Mouse (Mus musculus): ENCODE data around the gene Gse1. TPM values are rescaled to one million over a fixed set of nuclear protein-coding genes. Genes with fewer than 3 reads are reported as not detected.
A peak's percentile ranks its signal among the peaks of the same experiment; 100 is the strongest.

The Gse1 gene
- total and polyA plus RNA-seq, 3 experiments = 12.1 to 24.3 (median 21.0) TPM

DNA sequence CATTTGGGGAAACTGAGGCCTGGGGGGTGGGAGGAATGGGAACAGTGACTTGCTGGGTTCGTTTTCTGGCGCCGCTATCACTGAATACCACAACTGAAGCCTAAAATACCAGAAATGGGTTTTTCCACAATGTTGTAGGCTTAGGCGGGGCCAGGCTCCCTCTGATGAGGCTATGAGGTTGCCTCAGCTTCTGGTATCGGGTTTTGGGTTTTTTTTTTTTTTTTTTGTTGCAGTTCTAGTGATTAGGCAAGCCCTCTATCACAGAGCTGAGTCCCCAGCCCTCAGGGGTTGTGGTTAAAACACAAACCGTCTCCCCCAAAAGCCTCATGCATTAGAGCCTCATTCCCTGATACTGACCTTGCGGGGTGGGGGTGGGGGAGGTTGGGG lies 149.5 kb downstream of the Gse1 start:
- intact Hi-C loops (cut with DNase I) = no loop called here
- Histone ChIP-seq H3K9ac (ENCODE audit: low read depth, low read length) (no peak overlapping the region), H3K79me2 (replicated peaks; ENCODE audit: control insufficient read depth, insufficient read depth, low read length) (no peaks in the 10 kb centered on the region), H3K27ac (no peak overlapping the region), H3K27me3 (ENCODE audit: control insufficient read depth, insufficient read depth, low read length) (no peaks in the 10 kb centered on the region), H3K4me3 (no peak overlapping the region), H3K4me1 (ENCODE audit: control insufficient read depth, insufficient read depth, low read length) (peaks cover 8% of the 10 kb centered on the region), H3K36me3 (ENCODE audit: control insufficient read depth, insufficient read depth, low read length) (no peaks in the 10 kb centered on the region)
- WGBS = 86% methylated on average over 7 of the region's 7 CpGs
- TF ChIP-seq EP300 (IDR thresholded peaks at IDR 0.05; ENCODE audit: insufficient read depth, low read depth, low read length) = no peak
- no peak for DNase-seq

GRCm38 (mm10) chr8:120378306-120378705 lies 150.1 kb downstream of the Gse1 start:
- intact Hi-C loops (cut with DNase I) = no loop called here
- no peak overlapping the region for H3K4me3 ChIP-seq
- H3K27me3 ChIP-seq (ENCODE audit: control insufficient read depth, insufficient read depth, low read length) = no peaks in the 10 kb centered on the region
- no peak overlapping the region for H3K9ac ChIP-seq (ENCODE audit: low read depth, low read length)
- DNase-seq = peak; percentile 63 to 76
- WGBS = 27% methylated on average over 16 of the region's 16 CpGs
- H3K27ac ChIP-seq = no peak overlapping the region
- no peaks in the 10 kb centered on the region for H3K36me3 ChIP-seq (ENCODE audit: control insufficient read depth, insufficient read depth, low read length)
- peaks cover 13% of the 10 kb centered on the region for H3K4me1 ChIP-seq (ENCODE audit: control insufficient read depth, insufficient read depth, low read length)
- H3K79me2 ChIP-seq (replicated peaks; ENCODE audit: control insufficient read depth, insufficient read depth, low read length) = no peaks in the 10 kb centered on the region
- TF ChIP-seq POLR2A (IDR thresholded peaks at IDR 0.05; ENCODE audit: insufficient read depth, low read depth, low read length) (no peak), CTCF (IDR thresholded peaks at IDR 0.05) (no peak), EP300 (IDR thresholded peaks at IDR 0.05; ENCODE audit: insufficient read depth, low read depth, low read length) (0 out of 2 replicates have a peak, but pooled peaks have one; percentile 52)

- WGBS = 68% methylated on average over 3 of the region's 3 CpGs
- DNase-seq = no peak
- Histone ChIP-seq H3K36me3 (ENCODE audit: control insufficient read depth, insufficient read depth, low read length) (no peaks in the 10 kb centered on the region), H3K4me1 (ENCODE audit: control insufficient read depth, insufficient read depth, low read length) (peaks cover 16% of the 10 kb centered on the region), H3K4me3 (no peak overlapping the region), H3K27ac (no peak overlapping the region), H3K27me3 (ENCODE audit: control insufficient read depth, insufficient read depth, low read length) (no peaks in the 10 kb centered on the region), H3K9ac (ENCODE audit: low read depth, low read length) (no peak overlapping the region), H3K79me2 (replicated peaks; ENCODE audit: control insufficient read depth, insufficient read depth, low read length) (no peaks in the 10 kb centered on the region)
- TF ChIP-seq CTCF (IDR thresholded peaks at IDR 0.05) = no peak
- no peak for TF ChIP-seq EP300 (IDR thresholded peaks at IDR 0.05; ENCODE audit: insufficient read depth, low read depth, low read length)
- no peak for TF ChIP-seq POLR2A (IDR thresholded peaks at IDR 0.05; ENCODE audit: insufficient read depth, low read depth, low read length)
- intact Hi-C loops (cut with DNase I) = no loop called here
These were observed 150.8 kb downstream of the Gse1 start for GRCm38 (mm10) chr8:120379015-120379414.

DNA sequence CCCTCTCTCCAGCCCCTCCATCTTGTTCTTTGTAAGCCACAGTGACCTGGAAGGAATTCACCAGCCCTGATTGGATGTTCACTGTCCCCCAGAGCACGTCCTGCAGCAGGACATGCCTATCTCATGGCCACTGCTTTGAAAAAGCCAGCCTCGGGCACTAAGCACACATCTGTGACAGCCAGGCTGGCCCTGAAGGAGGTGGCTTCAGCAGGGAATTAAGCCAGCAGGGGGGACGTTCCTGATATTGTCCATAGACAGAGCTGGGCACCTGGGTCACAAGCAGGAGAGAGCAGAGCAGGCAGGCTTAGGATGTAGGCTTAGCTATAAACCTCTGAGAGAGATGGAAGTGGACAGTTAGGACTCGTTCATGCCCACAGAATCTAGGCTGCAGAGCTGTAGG lies 153.6 kb downstream of the Gse1 start:
- Histone ChIP-seq H3K4me1 (ENCODE audit: control insufficient read depth, insufficient read depth, low read length) (peaks cover 16% of the 10 kb centered on the region), H3K4me3 (no peak overlapping the region), H3K36me3 (ENCODE audit: control insufficient read depth, insufficient read depth, low read length) (no peaks in the 10 kb centered on the region), H3K9ac (ENCODE audit: low read depth, low read length) (no peak overlapping the region), H3K27me3 (ENCODE audit: control insufficient read depth, insufficient read depth, low read length) (no peaks in the 10 kb centered on the region), H3K27ac (no peak overlapping the region), H3K79me2 (replicated peaks; ENCODE audit: control insufficient read depth, insufficient read depth, low read length) (no peaks in the 10 kb centered on the region)
- no peak for TF ChIP-seq POLR2A (IDR thresholded peaks at IDR 0.05; ENCODE audit: insufficient read depth, low read depth, low read length)
- no peak for TF ChIP-seq CTCF (IDR thresholded peaks at IDR 0.05)
- no peak for TF ChIP-seq EP300 (IDR thresholded peaks at IDR 0.05; ENCODE audit: insufficient read depth, low read depth, low read length)
- no peak for DNase-seq
- intact Hi-C loops (cut with DNase I) = no loop called here
- 49% methylated on average over 4 of the region's 4 CpGs for WGBS

DNA sequence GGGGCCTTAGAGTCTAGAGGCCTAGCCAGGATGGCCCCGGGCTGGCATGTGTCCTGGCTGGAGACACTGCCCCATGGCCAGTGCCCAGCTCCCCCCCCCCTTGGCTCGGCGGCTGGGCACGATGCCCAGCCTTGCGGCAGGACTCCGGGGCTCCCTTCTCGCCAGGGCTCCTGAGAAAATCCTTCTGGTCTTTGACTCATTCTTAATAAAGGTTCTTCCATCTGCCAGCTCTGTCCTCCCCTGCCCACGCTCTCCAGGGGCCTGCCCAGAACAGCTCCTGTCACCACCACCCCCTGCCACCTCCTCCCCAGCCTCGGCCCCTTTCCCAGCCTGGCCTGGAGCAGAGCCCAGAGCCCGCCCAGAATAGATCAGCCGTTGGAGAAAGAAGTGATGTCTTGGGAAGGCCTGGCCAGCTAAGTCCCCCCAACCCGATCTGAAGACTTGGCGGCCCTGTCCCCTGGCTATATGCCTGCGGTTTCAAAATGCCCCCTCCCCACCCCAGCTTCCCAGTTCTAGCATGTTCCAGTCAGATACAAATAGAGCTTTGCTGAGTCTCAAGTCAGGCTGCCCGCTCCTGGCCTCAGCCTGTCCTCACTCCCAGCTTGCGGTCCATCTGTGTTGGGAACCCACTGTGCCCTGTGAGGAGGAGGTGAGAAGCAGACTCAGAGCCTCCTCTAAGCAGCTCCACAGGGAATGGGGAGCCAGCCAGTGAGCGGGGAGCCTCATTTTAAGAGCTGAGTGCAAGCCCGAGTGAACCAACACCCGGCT lies 154.4 kb downstream of the Gse1 start:
- Histone ChIP-seq H3K79me2 (replicated peaks; ENCODE audit: control insufficient read depth, insufficient read depth, low read length) (no peaks in the 10 kb centered on the region), H3K36me3 (ENCODE audit: control insufficient read depth, insufficient read depth, low read length) (no peaks in the 10 kb centered on the region), H3K4me1 (ENCODE audit: control insufficient read depth, insufficient read depth, low read length) (peaks cover 16% of the 10 kb centered on the region), H3K4me3 (no peak overlapping the region), H3K27me3 (ENCODE audit: control insufficient read depth, insufficient read depth, low read length) (no peaks in the 10 kb centered on the region), H3K27ac (peak overlapping the region; percentile 38), H3K9ac (ENCODE audit: low read depth, low read length) (peak overlapping the region; percentile 29; the same call in 1 of the 2 replicates)
- intact Hi-C loops (cut with DNase I) = no loop called here
- 42% methylated on average over 19 of the region's 19 CpGs for WGBS
- DNase-seq = peak; percentile 86 to 91
- TF ChIP-seq EP300 (IDR thresholded peaks at IDR 0.05; ENCODE audit: insufficient read depth, low read depth, low read length) = peak; percentile 48; the same call in 1 of the 2 replicates
- no peak for TF ChIP-seq POLR2A (IDR thresholded peaks at IDR 0.05; ENCODE audit: insufficient read depth, low read depth, low read length)

DNA sequence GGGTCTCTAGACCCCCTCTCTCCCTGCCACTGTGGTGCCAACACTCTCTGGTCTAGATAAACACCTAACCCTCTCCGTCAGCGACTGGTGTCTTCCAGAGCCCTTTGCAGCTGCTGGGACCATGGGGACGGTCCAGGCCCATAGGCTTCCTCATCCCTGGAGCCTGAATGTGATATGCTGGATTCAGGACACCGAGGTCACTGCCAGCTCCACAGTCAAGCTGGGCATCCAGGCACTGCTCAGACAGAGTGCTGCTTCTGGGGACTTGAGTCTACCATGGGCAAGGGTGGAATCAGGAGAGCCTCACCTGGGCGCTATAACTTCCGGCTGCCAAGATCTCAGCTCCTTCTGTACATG lies 154.9 kb downstream of the Gse1 start:
- Histone ChIP-seq H3K27me3 (ENCODE audit: control insufficient read depth, insufficient read depth, low read length) (no peaks in the 10 kb centered on the region), H3K4me3 (no peak overlapping the region), H3K79me2 (replicated peaks; ENCODE audit: control insufficient read depth, insufficient read depth, low read length) (no peaks in the 10 kb centered on the region), H3K36me3 (ENCODE audit: control insufficient read depth, insufficient read depth, low read length) (no peaks in the 10 kb centered on the region), H3K4me1 (ENCODE audit: control insufficient read depth, insufficient read depth, low read length) (peaks cover 16% of the 10 kb centered on the region), H3K9ac (ENCODE audit: low read depth, low read length) (peak overlapping the region; percentile 29; the same call in 1 of the 2 replicates), H3K27ac (peak overlapping the region; percentile 38)
- TF ChIP-seq POLR2A (IDR thresholded peaks at IDR 0.05; ENCODE audit: insufficient read depth, low read depth, low read length) = no peak
- TF ChIP-seq EP300 (IDR thresholded peaks at IDR 0.05; ENCODE audit: insufficient read depth, low read depth, low read length) = no peak
- no peak for TF ChIP-seq CTCF (IDR thresholded peaks at IDR 0.05)
- intact Hi-C loops (cut with DNase I) = no loop called here
- no peak for DNase-seq
- whole genome bisulfite sequencing = 52% methylated on average over 6 of the region's 6 CpGs

Measured in heart, adult 2 months (tissue).